Mouse (Mus musculus) neural tube, embryonic 15.5 days (tissue): ENCODE measurements at regions not wholly inside any gene's neighbourhood (a gene's known extent, or its start where the extent isn't known, plus 50 kb on each side); places are given as distances from the start of the nearest gene placed in this dataset.

Experiments
- ATAC-seq: fragments of 200-750 bp; cut with Nextera tagmentation; 2 replicates; pipeline ENCODE4 v1.8.0; 2017; ENCODE audit warnings: mild to moderate bottlenecking, moderate TSS enrichment, moderate library complexity; ENCODE audit not compliant: low FRiP score
- H3K27ac ChIP-seq: fragments of 300-500 bp; sonication (generic); replicated peaks from 2 replicates; pipeline ENCODE4 v1.5.1; 2015; ENCODE audit warnings: mild to moderate bottlenecking, inconsistent platforms
- H3K27me3 ChIP-seq: fragments of 300-500 bp; sonication (generic); replicated peaks from 2 replicates; pipeline ENCODE4 v1.6.1; 2015; ENCODE audit warnings: inconsistent platforms
- H3K36me3 ChIP-seq: fragments of 300-500 bp; sonication (generic); 2 replicates; pipeline ENCODE4 v1.6.1; 2015; ENCODE audit warnings: inconsistent platforms
- H3K4me1 ChIP-seq: fragments of 300-500 bp; sonication (generic); 2 replicates; pipeline ENCODE4 v1.6.1; 2015; ENCODE audit warnings: inconsistent platforms
- H3K4me2 ChIP-seq: fragments of 300-500 bp; sonication (generic); 2 replicates; pipeline ENCODE4 v1.6.1; 2015; ENCODE audit warnings: inconsistent platforms, mild to moderate bottlenecking, moderate library complexity
- H3K4me3 ChIP-seq: fragments of 300-500 bp; sonication (generic); replicated peaks from 2 replicates; pipeline ENCODE4 v1.5.1; 2015; ENCODE audit warnings: mild to moderate bottlenecking, inconsistent platforms
- H3K9ac ChIP-seq: fragments of 300-500 bp; sonication (generic); replicated peaks from 2 replicates; pipeline ENCODE4 v1.6.1; 2015; ENCODE audit warnings: mild to moderate bottlenecking, inconsistent platforms
- H3K9me3 ChIP-seq: fragments of 300-500 bp; sonication (generic); replicated peaks from 2 replicates; pipeline ENCODE4 v1.6.1; 2016; ENCODE audit warnings: inconsistent platforms
- whole genome bisulfite sequencing: fragments of 180-500 bp; shearing (Covaris S2); methylation state at CpG from one replicate; pipeline ENCODE4 v1.1.7; 2015; ENCODE audit warnings: mixed read lengths; 5-methylcytosine and 5-hydroxymethylcytosine counted together

DNA sequence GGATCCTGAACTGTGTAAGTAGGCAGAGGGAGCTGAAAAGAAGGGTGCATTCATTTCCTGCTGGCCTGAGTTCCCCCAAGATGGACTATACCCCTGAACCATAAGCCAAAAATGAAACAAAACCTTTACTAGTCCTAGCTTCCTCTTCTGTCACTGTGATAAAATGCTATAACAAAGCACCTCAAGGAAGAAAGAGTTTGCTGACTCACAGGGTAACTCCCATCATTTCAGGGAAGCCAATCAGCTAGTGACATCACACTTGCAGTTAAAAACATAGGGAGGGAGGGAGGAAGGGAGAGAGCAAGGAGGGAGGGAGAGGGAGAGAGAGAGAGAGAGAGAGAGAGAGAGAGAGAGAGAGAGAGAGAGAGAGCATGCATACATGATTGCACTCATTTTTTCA, 484.5 kb upstream of the Kcnab2 start:
- Histone ChIP-seq H3K36me3 (no peaks in the 10 kb centered on the region), H3K9ac (no peak overlapping the region), H3K4me1 (peaks cover 18% of the 10 kb centered on the region), H3K9me3 (no peaks in the 10 kb centered on the region), H3K27ac (no peak overlapping the region), H3K27me3 (no peaks in the 10 kb centered on the region), H3K4me3 (no peak overlapping the region), H3K4me2 (no peak overlapping the region)
- ATAC-seq, result no peak

DNA sequence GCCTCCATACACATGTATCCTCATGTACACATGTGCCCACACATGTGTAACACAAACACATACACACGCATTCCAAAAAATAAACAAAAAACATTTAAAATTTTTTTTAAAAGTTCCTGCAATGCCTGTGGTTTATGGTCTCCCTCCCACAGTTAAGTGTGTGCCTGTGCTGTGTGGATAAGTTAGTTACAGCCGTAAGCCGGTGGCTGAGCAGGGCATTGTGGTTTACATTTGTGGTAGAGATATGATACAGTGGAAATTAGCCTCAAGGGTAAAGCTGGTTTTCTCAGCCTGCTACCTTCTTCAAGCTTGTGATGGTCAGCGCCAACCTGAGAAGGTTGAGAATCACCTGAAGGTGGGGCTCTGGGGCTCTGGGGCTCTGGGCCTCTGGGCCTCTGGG, 484.0 kb upstream of the Kcnab2 start:
- 94% methylated on average over 4 of the region's 4 CpGs for WGBS
- H3K27ac ChIP-seq, result no peak overlapping the region

DNA sequence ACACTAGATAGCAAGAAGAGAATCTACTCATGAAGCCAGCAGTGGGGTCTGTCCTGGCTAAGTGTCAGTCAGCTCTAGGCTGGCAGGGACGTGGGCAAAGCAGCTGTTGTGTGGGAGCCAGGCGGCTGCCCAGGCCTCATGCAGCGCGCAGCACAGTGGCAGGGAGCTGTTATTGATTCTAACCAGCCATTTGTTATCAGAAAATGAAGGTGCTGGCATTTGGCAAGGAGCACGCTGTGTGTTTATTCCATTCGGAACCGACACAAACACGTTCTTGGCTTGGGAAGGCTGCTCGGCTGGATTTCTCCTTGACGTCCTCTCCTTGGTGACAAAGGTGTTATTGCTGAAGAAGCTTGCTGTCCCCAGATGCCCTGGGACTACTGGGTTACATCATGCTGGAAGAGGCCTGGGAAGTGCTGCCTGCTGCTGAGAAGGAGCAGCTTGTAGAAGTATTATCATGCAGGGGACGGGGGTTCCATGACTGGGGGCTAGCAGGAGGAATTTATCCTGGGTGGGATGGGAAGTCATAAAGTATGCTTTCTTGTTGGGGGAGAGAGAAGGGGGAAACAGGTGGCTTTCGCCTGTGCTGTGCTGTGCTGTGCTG, 482.1 kb upstream of the Kcnab2 start:
- H3K9ac ChIP-seq, result no peak overlapping the region
- ATAC-seq, result no peak

More for the DNA sequence above, 484.0 kb upstream of the Kcnab2 start:
- Histone ChIP-seq H3K4me3 (no peak overlapping the region), H3K4me2 (no peak overlapping the region), H3K36me3 (no peaks in the 10 kb centered on the region), H3K9me3 (no peaks in the 10 kb centered on the region), H3K4me1 (peaks cover 18% of the 10 kb centered on the region), H3K27me3 (no peaks in the 10 kb centered on the region), H3K9ac (no peak overlapping the region)
- ATAC-seq, result no peak

DNA sequence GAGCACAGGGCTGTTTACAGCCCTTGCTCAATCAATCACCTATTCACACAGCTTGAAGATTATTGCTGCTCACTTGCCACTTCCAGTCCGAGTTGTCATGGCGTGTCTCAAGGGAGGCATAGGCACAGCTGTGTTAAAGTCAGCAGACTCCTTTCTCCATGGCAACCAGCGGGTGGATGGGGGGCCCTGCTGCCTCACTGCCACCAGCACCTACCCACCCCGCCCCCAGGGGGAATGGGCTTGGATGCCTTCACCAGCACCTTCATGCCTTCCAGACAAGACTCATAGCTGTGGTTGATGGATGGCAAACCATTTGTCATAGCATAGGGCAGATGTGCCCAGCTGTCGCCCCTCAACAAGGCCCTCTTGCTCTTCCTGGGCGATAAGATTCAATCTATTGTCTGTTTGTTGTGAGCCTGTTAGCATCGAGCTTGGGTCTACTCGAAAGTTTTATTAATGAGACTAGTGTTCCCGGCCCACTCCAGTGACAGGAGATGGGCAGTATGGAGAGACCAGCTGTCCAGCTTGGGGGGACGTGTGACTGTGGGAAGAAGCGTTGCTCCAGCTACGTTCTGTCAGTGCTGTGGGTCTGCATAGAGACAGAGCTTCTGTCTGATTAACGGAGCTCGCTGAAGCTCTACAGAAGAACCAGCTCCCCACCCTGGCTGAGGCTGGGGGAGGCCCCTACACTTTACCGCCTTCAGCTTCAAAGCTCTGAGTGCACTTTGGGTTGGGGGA, 475.7 kb upstream of the Kcnab2 start:
- H3K9ac ChIP-seq, result no peak overlapping the region
- WGBS, result 11% methylated on average over 15 of the region's 15 CpGs
- peak; percentile 63 for ATAC-seq

More for the DNA sequence above, 482.1 kb upstream of the Kcnab2 start:
- Histone ChIP-seq H3K36me3 (no peaks in the 10 kb centered on the region), H3K27ac (peak overlapping the region; percentile 28; the same call in 1 of the 2 replicates), H3K9me3 (no peaks in the 10 kb centered on the region), H3K4me2 (no peak overlapping the region), H3K27me3 (no peaks in the 10 kb centered on the region), H3K4me3 (no peak overlapping the region), H3K4me1 (peaks cover 23% of the 10 kb centered on the region)
- 35% methylated on average over 12 of the region's 12 CpGs for WGBS

DNA sequence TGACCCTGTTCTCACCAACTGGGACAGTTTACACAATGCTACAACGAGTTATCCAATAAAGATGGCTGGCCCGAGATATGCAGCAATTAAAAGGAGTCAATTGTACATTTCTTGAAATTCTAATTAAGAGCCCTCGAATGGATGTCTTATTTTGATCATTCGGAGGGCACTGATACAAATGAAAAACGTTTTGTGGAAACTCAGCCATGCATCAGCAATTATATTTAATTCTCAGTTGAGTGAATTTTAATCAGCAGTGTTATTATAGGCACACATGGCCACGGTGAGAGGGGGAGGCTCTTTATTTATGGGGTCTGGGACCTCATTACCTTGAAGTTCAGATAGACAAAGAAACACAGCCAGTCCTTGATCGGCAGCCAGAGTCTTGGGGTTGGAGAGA, 471.3 kb upstream of the Kcnab2 start:
- 48% methylated on average over 7 of the region's 7 CpGs for whole genome bisulfite sequencing
- Histone ChIP-seq H3K27ac (no peak overlapping the region), H3K4me1 (peaks cover 17% of the 10 kb centered on the region), H3K36me3 (no peaks in the 10 kb centered on the region), H3K4me3 (no peak overlapping the region), H3K9me3 (no peaks in the 10 kb centered on the region), H3K4me2 (no peak overlapping the region), H3K9ac (no peak overlapping the region), H3K27me3 (no peaks in the 10 kb centered on the region)
- ATAC-seq, result no peak

More for the DNA sequence above, 475.7 kb upstream of the Kcnab2 start:
- Histone ChIP-seq H3K9me3 (no peaks in the 10 kb centered on the region), H3K4me1 (peaks cover 28% of the 10 kb centered on the region), H3K27me3 (no peaks in the 10 kb centered on the region), H3K4me2 (no peak overlapping the region), H3K4me3 (no peak overlapping the region), H3K36me3 (no peaks in the 10 kb centered on the region), H3K27ac (peak overlapping the region; percentile 71)

DNA sequence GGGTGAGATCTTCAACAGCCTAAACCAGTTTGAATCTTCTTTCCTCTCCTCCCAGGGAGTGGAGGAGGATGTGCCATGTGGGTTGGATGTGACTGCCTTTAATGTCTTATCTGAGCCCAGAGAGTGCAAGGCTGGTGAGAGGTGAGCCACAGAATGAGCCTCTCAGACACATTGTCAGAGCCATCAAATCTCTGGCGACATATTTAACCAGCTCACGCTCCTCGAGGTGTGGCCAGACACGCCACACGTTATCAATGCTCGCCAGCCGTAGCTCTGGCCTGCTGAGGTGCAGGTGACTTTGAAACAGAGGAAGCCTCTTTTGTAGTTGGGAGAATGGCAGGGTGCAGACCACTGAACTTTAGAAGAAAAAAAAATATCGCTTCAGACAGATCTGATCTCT, 463.5 kb upstream of the Kcnab2 start:
- no peaks in the 10 kb centered on the region for H3K9me3 ChIP-seq
- ATAC-seq, result no peak
- 92% methylated on average over 8 of the region's 8 CpGs for WGBS

DNA sequence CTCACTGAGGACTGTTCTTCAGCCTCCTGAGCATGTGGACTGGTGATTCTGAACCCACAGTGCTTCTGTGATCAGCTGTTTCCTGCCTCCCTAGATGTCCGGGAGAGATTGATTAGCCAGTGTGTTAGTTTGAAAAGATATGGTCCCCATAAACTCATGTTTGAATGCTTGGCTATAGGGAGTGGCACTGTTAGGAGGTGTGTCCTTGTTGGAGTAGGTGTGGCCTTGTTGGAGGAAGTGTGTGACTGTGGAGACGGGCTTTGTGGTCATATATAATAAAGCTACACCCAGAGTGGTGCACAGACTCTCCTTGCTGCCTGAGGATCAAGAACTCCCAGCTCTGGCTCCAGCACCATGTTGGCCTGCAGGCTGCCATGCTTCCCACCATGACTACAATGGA, 458.9 kb upstream of the Kcnab2 start:
- no peak for ATAC-seq

More for the DNA sequence above, 463.5 kb upstream of the Kcnab2 start:
- Histone ChIP-seq H3K36me3 (no peaks in the 10 kb centered on the region), H3K4me2 (no peak overlapping the region), H3K27me3 (no peaks in the 10 kb centered on the region), H3K9ac (no peak overlapping the region), H3K27ac (no peak overlapping the region), H3K4me1 (no peaks in the 10 kb centered on the region), H3K4me3 (no peak overlapping the region)

DNA sequence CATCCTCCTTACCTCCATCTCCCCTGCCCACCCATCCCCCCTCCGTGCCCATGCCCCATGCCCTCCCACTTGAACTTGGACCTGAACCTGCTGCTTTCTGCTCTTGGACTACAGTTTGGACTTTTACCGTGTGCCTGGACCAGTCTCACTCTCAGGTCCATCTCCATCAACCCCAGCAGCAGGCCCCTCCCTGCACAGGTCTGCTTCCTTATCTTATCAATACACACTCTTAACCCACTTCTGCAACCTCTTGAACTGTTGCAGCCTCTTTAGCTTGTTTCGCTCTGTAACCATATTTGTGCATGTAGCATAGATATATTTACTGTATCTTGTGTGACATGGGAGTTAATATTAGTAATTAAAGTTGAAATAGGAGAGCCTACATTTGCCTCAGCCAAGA, 457.8 kb upstream of the Kcnab2 start:
- no peak overlapping the region for H3K4me3 ChIP-seq
- no peaks in the 10 kb centered on the region for H3K36me3 ChIP-seq
- H3K9ac ChIP-seq, result no peak overlapping the region
- no peaks in the 10 kb centered on the region for H3K9me3 ChIP-seq
- no peaks in the 10 kb centered on the region for H3K27me3 ChIP-seq
- H3K4me2 ChIP-seq, result no peak overlapping the region
- H3K27ac ChIP-seq, result no peak overlapping the region
- H3K4me1 ChIP-seq, result no peaks in the 10 kb centered on the region
- WGBS, result 89% methylated on average over 3 of the region's 3 CpGs
- no peak for ATAC-seq

More for the DNA sequence above, 458.9 kb upstream of the Kcnab2 start:
- Histone ChIP-seq H3K27ac (no peak overlapping the region), H3K36me3 (no peaks in the 10 kb centered on the region), H3K27me3 (no peaks in the 10 kb centered on the region), H3K4me2 (no peak overlapping the region), H3K4me1 (no peaks in the 10 kb centered on the region), H3K9ac (no peak overlapping the region), H3K9me3 (no peaks in the 10 kb centered on the region), H3K4me3 (no peak overlapping the region)
- WGBS, result 81% methylated on average over 2 of the region's 2 CpGs

DNA sequence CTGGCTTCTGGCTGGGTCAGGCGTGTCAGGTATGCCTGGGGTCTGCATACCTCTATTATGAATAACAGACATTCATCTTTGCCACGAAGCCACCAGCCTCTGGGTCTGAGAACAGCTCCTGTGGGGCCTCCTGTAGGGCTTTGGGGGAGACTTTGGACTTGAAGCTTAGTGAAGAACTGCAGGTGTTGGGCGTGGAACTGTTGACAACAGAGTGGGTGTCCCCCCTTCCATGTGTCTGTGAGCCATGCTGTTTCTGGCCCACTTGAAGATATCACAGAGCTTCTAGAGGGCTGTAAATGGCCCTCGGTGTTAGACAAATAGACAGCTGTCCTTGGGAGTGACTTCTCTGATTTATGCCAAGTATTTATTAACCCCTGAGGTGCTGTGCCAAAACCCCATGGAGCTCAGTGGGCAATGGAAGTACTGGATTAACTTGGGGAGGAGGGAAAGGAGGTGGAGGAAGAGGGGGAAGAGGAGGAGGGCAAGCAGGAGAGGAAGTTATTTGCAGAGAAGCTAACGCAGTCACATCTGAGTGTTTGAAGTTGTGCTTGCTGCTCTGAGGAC, 450.8 kb upstream of the Kcnab2 start:
- H3K9me3 ChIP-seq, result no peaks in the 10 kb centered on the region
- no peak overlapping the region for H3K9ac ChIP-seq
- H3K27ac ChIP-seq, result no peak overlapping the region
- no peak overlapping the region for H3K4me2 ChIP-seq
- H3K4me1 ChIP-seq, result no peaks in the 10 kb centered on the region
- no peak for ATAC-seq
- H3K27me3 ChIP-seq, result no peaks in the 10 kb centered on the region
- 61% methylated on average over 5 of the region's 5 CpGs for WGBS
- no peaks in the 10 kb centered on the region for H3K36me3 ChIP-seq
- H3K4me3 ChIP-seq, result no peak overlapping the region

DNA sequence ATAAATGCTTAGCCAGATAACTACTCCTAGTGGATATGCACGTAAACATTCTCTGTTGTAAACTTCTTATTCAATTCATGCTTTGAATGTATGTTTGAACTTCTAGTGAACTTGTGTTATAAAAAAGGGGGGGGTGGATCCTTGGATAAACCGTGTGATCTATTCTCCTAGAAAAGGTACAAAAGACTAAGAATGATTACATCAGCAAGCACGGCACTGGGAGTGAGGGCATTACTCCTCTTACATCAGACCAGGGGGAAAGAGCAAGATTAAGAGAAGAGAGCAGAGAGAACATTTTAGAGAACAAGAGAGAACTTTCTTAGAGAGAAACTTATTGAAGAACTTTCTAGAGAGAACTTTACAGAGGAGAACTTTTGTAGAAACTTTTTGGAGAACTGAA, 442.6 kb upstream of the Kcnab2 start:
- Histone ChIP-seq H3K27me3 (no peaks in the 10 kb centered on the region), H3K4me3 (no peak overlapping the region), H3K9me3 (no peaks in the 10 kb centered on the region), H3K27ac (no peak overlapping the region), H3K4me2 (no peak overlapping the region), H3K9ac (no peak overlapping the region), H3K36me3 (no peaks in the 10 kb centered on the region), H3K4me1 (peaks cover 11% of the 10 kb centered on the region)
- ATAC-seq, result no peak
- WGBS, result 62% methylated on average over 3 of the region's 3 CpGs

DNA sequence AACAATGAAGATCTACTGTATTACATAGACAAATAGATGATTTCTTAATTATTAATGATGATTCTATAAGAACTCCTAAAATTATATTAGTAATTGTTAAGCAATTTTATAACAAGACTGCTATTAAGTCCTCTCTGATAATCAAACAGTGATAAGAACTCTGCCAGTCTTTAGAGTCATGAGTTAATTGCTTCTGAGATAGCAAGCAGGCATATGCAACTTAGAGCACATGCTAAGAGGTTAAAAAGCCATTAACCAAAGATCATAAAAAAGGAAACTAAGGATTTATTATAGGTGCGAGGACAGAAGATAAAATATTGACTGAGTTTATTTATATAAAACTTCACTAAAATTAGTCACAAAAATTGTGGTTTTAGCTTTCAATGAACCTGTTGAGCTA, 442.2 kb upstream of the Kcnab2 start:
- Histone ChIP-seq H3K4me2 (no peak overlapping the region), H3K9ac (no peak overlapping the region), H3K27me3 (0 out of 2 replicates have a peak, but pooled peaks cover 3% of the 10 kb centered on the region), H3K9me3 (no peaks in the 10 kb centered on the region), H3K4me3 (no peak overlapping the region), H3K36me3 (no peaks in the 10 kb centered on the region), H3K4me1 (peaks cover 11% of the 10 kb centered on the region), H3K27ac (no peak overlapping the region)
- WGBS, result 81% methylated on average over 1 of the region's 1 CpGs
- ATAC-seq, result no peak

DNA sequence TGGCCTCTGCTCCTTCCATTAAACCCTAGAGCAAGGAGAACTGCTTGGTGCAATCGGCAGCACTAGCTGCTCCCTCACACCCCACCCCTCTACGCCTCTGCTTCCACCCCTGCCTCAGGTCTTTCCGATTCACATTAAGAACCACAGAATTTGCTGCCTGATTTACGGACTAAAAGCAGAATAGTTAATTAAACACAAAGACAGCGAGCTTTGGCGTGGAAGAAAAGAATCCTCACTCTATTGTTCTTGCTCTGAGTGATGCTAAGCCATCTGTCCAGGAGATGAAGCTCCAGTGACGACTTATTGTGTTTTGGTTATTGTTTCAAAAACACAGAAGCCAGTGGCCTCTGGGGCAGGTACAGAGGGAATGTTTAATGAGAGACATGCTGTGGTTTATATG, 438.9 kb upstream of the Kcnab2 start:
- H3K4me3 ChIP-seq, result no peak overlapping the region
- no peaks in the 10 kb centered on the region for H3K9me3 ChIP-seq
- ATAC-seq, result no peak
- 4% methylated on average over 7 of the region's 7 CpGs for WGBS
- peaks cover 16% of the 10 kb centered on the region for H3K4me1 ChIP-seq
- no peaks in the 10 kb centered on the region for H3K36me3 ChIP-seq
- peak overlapping the region; percentile 11; the same call in 1 of the 2 replicates for H3K4me2 ChIP-seq
- H3K27ac ChIP-seq, result peak overlapping the region; percentile 52
- H3K27me3 ChIP-seq, result 0 out of 2 replicates have a peak, but pooled peaks cover 4% of the 10 kb centered on the region
- H3K9ac ChIP-seq, result no peak overlapping the region
